Comparison of ENCODE assay signal across 9 mouse cellular contexts in genomic region chr5:121201739-121202138, GRCm38 (mm10). TPM values are rescaled to one million over a fixed set of nuclear protein-coding genes. Genes with fewer than 3 reads are reported as not detected.
DNase-seq lines count a peak whose midpoint lies in the region; ATAC-seq lines count a peak whose summit lies in the region.
"Had no signal": no experiment of that assay in that cellular context is flagged by ENCODE, and none has a peak within 500 bp of the region (broad histone marks: within the 10 kb centered on the region; RNA-seq: fewer than 3 reads in every experiment).

No protein-coding gene starts in this region.

- intact Hi-C loops in left cerebral cortex, postnatal 10 days (cut with DNase I) = no loop called here

- no peak overlapping the region for H3K9ac ChIP-seq in heart, embryonic 11.5 days (ENCODE audit: low read depth, low read length)

- H3K4me1 ChIP-seq in heart, embryonic 11.5 days (ENCODE audit: control insufficient read depth, insufficient read depth, low read length) = peaks cover 13% of the 10 kb centered on the region

- no peaks in the 10 kb centered on the region for H3K27me3 ChIP-seq in heart, embryonic 11.5 days (ENCODE audit: control insufficient read depth, insufficient read depth, low read length)

- ATAC-seq in heart, embryonic 11.5 days (replicated peaks; ENCODE audit: insufficient number of reproducible peaks, low FRiP score, low TSS enrichment) = no peak
- ATAC-seq in inflammation-experienced regulatory T-cells, adult 6 months = peak; percentile 62

- H3K36me3 ChIP-seq in heart, embryonic 11.5 days (ENCODE audit: control insufficient read depth, insufficient read depth, low read length) = peaks cover 11% of the 10 kb centered on the region

- H3K9me3 ChIP-seq in heart, embryonic 11.5 days (replicated peaks; ENCODE audit: control insufficient read depth, low read length) = no peaks in the 10 kb centered on the region

- peak; percentile 63 for DNase-seq in heart, adult 8-10 months (ENCODE audit: low spot score)
- DNase-seq in 3T3-L1 (ENCODE audit: low read depth, low spot score) = peak; percentile 92
- peak; percentile 84 for DNase-seq in MEL-GATA-1-ER (ENCODE audit: extremely low read depth, low read depth)
- DNase-seq in left cerebral cortex, postnatal 10 days (ENCODE audit: extremely low spot score in 1 of 2, low spot score in 2 of 2) = no peak
- no peak for DNase-seq in testis, postnatal 14 days (ENCODE audit: low spot score)
- DNase-seq in kidney, adult 11 months = no peak
- DNase-seq: adrenal gland, postnatal 25 days had no signal

- H3K4me3 ChIP-seq in heart, embryonic 11.5 days (ENCODE audit: low read depth, low read length) = no peak overlapping the region

- H3K27ac ChIP-seq in heart, embryonic 11.5 days (ENCODE audit: low read depth, low read length) = no peak overlapping the region

- H3K4me2 ChIP-seq in heart, embryonic 11.5 days = no peak overlapping the region

- 50% methylated on average over 3 of the region's 3 CpGs for WGBS in heart, embryonic 11.5 days (ENCODE audit: insufficient replicate concordance)

RNA-seq across cellular contexts. Expression of gene Rpl6, which starts 2.5 kb away (rescaled TPM):
- 100 to 1,000 TPM; 525 to 697 (median 601) TPM for total RNA-seq in heart, adult 8-10 months (2022)
- polyA plus RNA-seq in heart, embryonic 11.5 days (2014; fragmentation: Nextera tagmentation; extraction: Ambion mirVana) = 498 and 592 TPM in 2 replicates
- polyA plus RNA-seq in inflammation-experienced regulatory T-cells, adult 6 months (2017; shearing (Covaris generic)) = 1,000 to 10,000 TPM; 1,376 to 1,988 (median 1,894) TPM
- 100 to 1,000 TPM; 499 to 506 TPM for total RNA-seq in left cerebral cortex, postnatal 10 days (2021)

RNA-seq across cellular contexts. Expression of gene Ptpn11, which starts 10.5 kb away (rescaled TPM):
- 100 to 1,000 TPM; 163 to 187 (median 182) TPM for total RNA-seq in heart, adult 8-10 months (2022)
- polyA plus RNA-seq in heart, embryonic 11.5 days (2014; fragmentation: Nextera tagmentation; extraction: Ambion mirVana) = 23.7 and 33.8 TPM in 2 replicates
- 10 to 100 TPM in 2 of 3 experiments, 1 to 10 TPM in 1; 9.8 to 16.6 (median 13.3) TPM for polyA plus RNA-seq in inflammation-experienced regulatory T-cells, adult 6 months (2017; shearing (Covaris generic))
- total RNA-seq in left cerebral cortex, postnatal 10 days (2021) = 10 to 100 TPM; 78.0 to 80.4 TPM

RNA-seq across cellular contexts. Expression of gene Hectd4, which starts 18.3 kb away (rescaled TPM):
- 10 to 100 TPM; 22.8 to 26.9 (median 24.1) TPM for total RNA-seq in heart, adult 8-10 months (2022)
- polyA plus RNA-seq in heart, embryonic 11.5 days (2014; fragmentation: Nextera tagmentation; extraction: Ambion mirVana) = 5.3 and 7.3 TPM in 2 replicates
- 1 to 10 TPM; 4.4 to 8.7 (median 8.2) TPM for polyA plus RNA-seq in inflammation-experienced regulatory T-cells, adult 6 months (2017; shearing (Covaris generic))
- total RNA-seq in left cerebral cortex, postnatal 10 days (2021) = 100 to 1,000 TPM; 222 to 247 TPM

Comparison
In these comparisons a context has a peak if more than half of its experiments do, and no peak if none do; other contexts are left out.
1. DNase-seq: peak in heart, adult 8-10 months (single experiment), 3T3-L1 (single experiment) and MEL-GATA-1-ER (single experiment); none in left cerebral cortex, postnatal 10 days (0 of 2), testis, postnatal 14 days (single experiment) and kidney, adult 11 months (single experiment).
2. RNA of gene Hectd4, which starts 18.3 kb away (total RNA-seq): 222 to 247 TPM in left cerebral cortex, postnatal 10 days; 22.8 to 26.9 TPM in heart, adult 8-10 months; every median in the first group is over 4 times any median in the second.